Mouse (Mus musculus) brain, embryonic 14.5 days (tissue): ENCODE data around the gene Rps6ka5.

Experiments used
- CTCF ChIP-seq: fragments of 200-500 bp; IDR thresholded peaks from 2 replicates; pipeline ENCODE4 v1.5.1; 2012; ENCODE audit warnings: inconsistent platforms, mild to moderate bottlenecking, moderate library complexity, borderline replicate concordance; ENCODE audit not compliant: insufficient read depth, insufficient read length; ENCODE audit errors: extremely low read depth
- POLR2A ChIP-seq: fragments of 200-500 bp; IDR thresholded peaks from 2 replicates; pipeline ENCODE4 v1.6.1; 2012; ENCODE audit warnings: mild to moderate bottlenecking, inconsistent platforms, borderline replicate concordance; ENCODE audit not compliant: poor library complexity, insufficient read depth, insufficient read length, severe bottlenecking; ENCODE audit errors: extremely low read depth

- TF ChIP-seq CTCF: peak; percentile 39; the same call in 1 of the 2 replicates
- peak; percentile 86; the same call in 1 of the 2 replicates for TF ChIP-seq POLR2A
These were observed 2.0 kb downstream of the Rps6ka5 start for GRCm38 (mm10) chr12:100724606-100725457.
